Mouse (Mus musculus): ENCODE results near the gene Bola1.

Gene Bola1

GRCm38 (mm10) chr3:96219661-96220130 is at the start of gene Bola1, which contains the start of gene Hist2h2ab:
Bola1 (minus strand) TSS chr3:96219709.
Hist2h2ab (plus strand) TSS chr3:96219865.
- peak; percentile 84 to 85 for DNase-seq

GRCm38 (mm10) chr3:96268776-96269378 is 49.4 kb upstream of the Bola1 start:
- DNase-seq, result peak; percentile 44 to 53

- DNase-seq, result peak; percentile 79 to 82
These were observed 48.7 kb upstream of the Bola1 start, which contains the start of gene Hist2h3b for GRCm38 (mm10) chr3:96268051-96268775. Hist2h3b (plus strand) TSS chr3:96268654.

DNA sequence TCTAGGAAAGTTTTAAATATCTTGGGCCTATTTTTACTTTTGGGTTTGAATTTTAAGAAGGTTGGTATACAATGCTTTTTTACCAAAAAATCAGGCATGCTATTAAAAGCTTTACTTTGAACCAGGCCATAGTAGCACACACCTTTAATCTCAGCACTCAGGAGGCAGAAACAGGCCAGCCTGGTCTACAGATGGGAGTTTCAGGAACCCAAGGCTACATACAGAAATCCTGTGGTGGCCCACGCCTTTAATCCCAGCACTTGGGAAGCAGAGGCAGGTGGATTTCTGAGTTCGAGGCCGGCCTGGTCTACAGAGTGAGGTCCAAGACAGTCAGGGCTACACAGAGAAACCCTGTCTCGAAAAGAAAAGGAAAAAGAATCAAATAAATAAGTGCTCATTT is 48.0 kb upstream of the Bola1 start:
- DNase-seq, result no peak

DNA sequence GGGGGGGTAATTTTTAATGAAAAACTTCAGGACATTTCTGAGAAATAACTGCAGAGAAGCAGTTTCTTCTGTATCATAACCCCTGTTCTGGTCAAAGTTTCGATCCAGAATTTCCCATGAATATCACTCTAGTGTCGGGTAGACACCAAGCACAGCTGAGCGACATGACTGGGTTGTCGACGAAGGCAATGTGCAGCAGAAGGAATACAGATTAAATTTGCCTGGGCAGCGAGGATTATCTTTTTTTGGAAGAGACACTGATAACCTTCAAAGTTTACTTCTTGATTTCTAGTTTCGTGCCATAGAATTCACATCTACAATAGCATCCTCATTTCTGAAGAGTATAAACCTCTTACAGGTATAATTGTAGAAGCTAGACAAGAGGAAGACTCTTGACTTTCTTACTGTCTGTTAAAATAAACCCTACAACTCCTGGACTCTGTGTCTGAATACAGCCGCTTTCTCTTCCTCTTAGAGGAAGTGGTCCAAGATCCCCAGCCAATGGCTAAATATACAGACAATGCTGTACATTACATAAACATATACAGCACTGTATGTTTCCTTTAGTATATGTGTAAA is 46.7 kb upstream of the Bola1 start:
- no peak for DNase-seq

DNA sequence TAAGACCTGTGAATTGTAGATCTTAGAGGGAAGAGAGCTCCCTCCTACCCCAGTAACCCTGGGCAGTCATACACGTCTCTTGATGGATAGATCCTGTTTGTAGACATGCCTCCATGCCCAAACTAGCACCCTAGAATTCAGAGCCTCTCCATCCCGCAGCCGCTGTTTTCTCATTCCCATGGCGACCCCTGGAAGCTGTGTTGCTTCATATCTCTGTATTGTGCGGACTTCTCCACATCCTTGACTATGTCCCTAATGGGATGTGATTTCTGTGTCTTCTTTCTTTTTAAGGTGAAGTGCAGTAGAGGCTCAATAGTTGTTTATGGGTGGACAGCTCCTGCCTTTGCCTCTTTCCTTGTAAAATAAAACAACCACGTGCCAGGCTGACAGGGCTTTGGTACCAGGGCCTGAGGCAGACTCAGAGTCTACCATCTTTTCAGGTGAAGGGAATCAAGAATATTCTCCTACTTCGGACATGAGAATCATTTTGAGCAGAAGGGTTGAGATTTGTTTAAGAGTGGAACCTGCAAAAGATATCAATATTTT is 45.0 kb upstream of the Bola1 start:
- peak in 1 of 2 experiments; percentile 27 for DNase-seq

DNA sequence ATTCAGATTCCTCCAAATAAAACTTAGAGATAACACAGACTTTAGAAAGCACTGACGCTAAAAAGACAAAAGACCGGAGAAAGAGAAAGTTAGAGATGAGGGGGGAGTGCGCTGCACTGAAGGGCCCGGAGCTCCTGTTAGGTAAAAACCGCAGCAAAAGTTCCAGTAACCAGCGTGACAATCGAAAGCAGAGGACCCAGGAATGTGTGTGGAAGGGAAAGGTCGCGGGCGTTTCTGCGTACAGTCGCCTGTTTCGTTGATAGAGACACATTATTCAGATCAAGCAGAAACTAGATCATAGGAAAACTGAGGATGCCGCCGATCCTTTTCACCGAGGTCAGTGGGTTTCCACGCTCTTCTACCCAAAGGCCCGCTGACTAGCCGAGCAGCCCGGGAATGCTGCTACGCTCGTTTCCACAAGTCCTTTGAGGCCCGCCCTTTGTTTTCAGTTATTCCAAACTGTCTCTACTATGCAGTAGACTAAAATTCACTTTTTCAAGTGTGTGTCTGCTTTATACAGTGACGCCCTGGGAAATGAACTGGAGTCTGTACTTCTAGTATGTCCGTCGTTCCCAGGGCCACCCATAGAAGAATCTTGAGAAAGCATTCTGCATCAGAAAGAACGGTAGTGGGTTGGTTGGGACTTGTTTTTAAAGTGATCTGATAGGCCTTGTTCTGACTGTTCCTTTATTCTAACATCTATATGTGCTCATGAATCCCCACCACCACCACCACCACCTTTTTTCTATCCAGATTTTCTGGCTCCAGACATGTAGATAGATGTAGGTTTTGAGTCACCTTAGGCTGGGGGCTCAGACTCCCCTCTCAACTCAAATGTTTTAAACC is 44.3 kb upstream of the Bola1 start:
- peak; percentile 56 to 60 for DNase-seq

GRCm38 (mm10) chr3:96262979-96263550 is 43.6 kb upstream of the Bola1 start, which contains the start of gene Hist2h4:
Hist2h4 (minus strand) TSS chr3:96263311.
- peak; percentile 93 for DNase-seq

GRCm38 (mm10) chr3:96262216-96262875 is 42.8 kb upstream of the Bola1 start:
- peak; percentile 46 to 58 for DNase-seq

DNA sequence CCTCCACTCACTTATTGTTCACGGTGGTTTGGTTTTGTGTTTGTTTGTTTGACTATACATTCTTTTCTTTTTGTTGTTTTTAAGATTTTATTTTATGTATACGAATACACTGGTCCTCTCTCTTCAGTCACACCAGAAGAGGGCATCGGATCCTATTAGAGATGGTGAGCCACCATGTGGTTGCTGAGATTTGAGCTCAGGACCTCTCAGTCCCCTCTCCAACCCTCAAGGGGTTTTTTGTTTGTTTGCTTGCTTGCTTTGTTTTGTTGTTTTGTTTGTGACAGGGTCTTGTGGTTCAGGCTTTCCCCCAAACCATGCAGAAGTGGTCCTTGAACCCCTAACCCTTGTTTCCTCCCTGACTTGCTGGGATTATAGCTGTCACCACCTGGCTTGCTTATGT is 42.1 kb upstream of the Bola1 start:
- DNase-seq, result no peak

- DNase-seq, result no peak
These were observed 40.7 kb upstream of the Bola1 start for GRCm38 (mm10) chr3:96260220-96260619.

DNA sequence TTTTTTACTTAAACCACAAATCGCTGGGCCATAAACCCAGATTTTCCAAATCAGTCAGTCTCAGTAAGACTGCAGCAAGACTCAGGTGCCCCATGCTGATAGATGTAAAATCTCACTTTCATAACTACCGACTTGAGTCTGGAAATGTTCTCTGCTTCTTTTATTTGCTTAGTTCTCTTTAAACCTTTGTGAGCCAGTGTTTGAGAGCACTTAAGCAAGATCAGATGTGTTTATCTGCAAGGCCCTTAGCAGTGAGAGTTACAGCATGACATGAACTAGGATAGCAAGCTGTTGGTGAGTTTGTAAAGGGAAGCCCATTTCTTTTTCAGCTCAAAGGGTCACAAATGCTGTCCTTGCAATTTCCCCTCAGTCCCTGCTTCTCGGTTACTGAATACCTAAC is 37.7 kb upstream of the Bola1 start:
- DNase-seq, result no peak

DNA sequence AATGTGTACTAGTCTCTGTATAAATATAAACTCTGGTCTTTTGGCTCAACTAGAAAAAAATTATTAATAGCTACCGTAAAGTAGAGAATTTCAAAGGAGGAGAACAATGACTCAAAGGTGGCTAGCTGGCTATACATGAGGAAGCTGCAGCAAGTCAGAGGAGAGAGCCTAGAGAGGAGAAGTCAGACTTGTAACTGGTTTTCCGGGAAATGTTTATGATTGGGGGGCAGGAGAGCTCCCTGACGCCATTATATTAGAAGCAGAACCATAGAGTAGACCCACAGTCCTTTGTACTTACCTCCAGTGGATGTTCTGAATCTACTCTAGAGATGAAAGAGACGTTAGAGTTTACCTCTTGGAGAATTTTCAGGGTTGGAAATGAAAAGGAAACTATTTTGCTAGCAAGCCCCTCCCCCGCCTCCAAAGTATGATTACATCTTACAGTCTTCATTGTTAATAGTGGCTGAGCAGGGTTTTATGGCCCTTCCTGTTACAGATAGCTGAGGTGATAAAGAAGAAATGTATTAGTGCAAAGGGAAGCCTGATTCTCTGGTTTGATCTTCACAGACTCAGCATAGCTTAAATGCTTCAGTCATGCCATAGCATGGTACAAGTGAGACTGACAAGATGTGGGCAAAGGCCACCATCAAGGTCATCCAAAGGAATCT is 36.6 kb upstream of the Bola1 start:
- DNase-seq, result no peak

- no peak for DNase-seq
These were observed 35.3 kb upstream of the Bola1 start for GRCm38 (mm10) chr3:96254683-96255355.

DNA sequence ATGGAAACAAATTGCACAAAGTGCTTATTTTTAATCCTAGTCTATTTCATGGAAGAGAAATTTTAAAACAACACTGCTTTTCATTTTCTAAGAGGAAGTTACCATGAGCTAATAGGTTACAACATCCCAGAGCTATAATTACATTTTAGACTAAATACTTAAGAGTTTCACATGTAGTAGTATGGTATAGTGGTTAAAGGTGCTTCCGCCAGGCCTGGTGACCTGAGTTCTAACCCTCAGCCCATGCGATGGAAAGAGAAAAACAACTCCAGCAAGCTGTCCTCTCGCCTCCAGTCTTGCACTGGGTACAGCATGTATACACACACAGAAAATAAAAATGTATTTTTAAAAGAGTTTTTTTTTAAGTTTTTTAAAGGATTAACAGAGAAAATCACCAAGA is 32.3 kb upstream of the Bola1 start:
- no peak for DNase-seq

GRCm38 (mm10) chr3:96250890-96251289 is 31.4 kb upstream of the Bola1 start:
- no peak for DNase-seq

DNA sequence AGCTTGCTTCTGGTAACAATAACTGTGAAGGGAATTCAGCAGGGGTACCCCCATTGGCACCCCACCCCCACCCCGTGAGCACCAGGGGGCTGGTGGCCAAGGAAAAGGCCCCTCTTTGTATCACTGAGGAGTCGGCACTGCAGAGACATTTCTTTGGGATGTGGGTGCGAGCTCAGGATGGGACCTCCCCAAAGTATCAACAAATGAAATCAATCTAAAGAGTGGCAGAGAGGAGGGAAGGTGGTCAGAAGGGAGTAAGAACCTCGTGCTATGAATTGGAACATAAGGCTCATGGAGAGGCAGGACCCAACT is 29.5 kb upstream of the Bola1 start:
- DNase-seq, result peak in 1 of 2 experiments; percentile 45

GRCm38 (mm10) chr3:96248141-96249033 is 28.9 kb upstream of the Bola1 start:
- no peak for DNase-seq

- DNase-seq, result no peak
These were observed 28.0 kb upstream of the Bola1 start for GRCm38 (mm10) chr3:96247356-96248140.
